Mouse (Mus musculus): ENCODE measurements around the gene Gm20854. TPM values are rescaled to one million over a fixed set of nuclear protein-coding genes. Genes with fewer than 3 reads are reported as not detected.
"Not testable (repeated sequence)": the region's sequence is repeated elsewhere in the genome, so short reads cannot be mapped to it uniquely, and the experiment has no call there.

The Gm20854 gene
- not detected in 2 replicates for polyA plus RNA-seq (2016; fragmentation: Nextera tagmentation; extraction: Ambion mirVana)

GRCm38 (mm10) chrY:85530808-85531207 is at the start of gene Gm20854:
TSS of gene Gm20854 (minus strand) at chrY:85530908.
- no CpG with 5 or more reads among the region's 6 CpGs for WGBS
- H3K36me3 ChIP-seq (replicated peaks); H3K27me3 ChIP-seq (ENCODE audit: poor library complexity, severe bottlenecking); H3K4me3 ChIP-seq; H3K9me3 ChIP-seq; H3K4me1 ChIP-seq; DNase-seq (ENCODE audit: extremely low spot score, low spot score); H3K27ac ChIP-seq: not testable (repeated sequence)
